Comparison of ENCODE assay signal across 8 mouse cellular contexts in genomic region chr5:91962639-91963440, GRCm38 (mm10). TPM values are rescaled to one million over a fixed set of nuclear protein-coding genes. Genes with fewer than 3 reads are reported as not detected.
DNase-seq lines count a peak whose midpoint lies in the region; ATAC-seq lines count a peak whose summit lies in the region.

Rchy1 (minus strand) TSS chr5:91963068.

- intact Hi-C loops in heart, postnatal 14 days (cut with DNase I) = loop anchor here (5.0 to 10.0 kb wide), 2 partner anchors 79 to 152 kb away; partner anchors contain the start of gene Cdkl2

- peak within 1 kb of the TSS; percentile 82 for H3K9ac ChIP-seq in forebrain, embryonic 14.5 days (ENCODE audit: low read length)
- peak within 1 kb of the TSS; percentile 80 for H3K9ac ChIP-seq in neural tube, embryonic 15.5 days (replicated peaks)

- H3K4me3 ChIP-seq in forebrain, embryonic 14.5 days (ENCODE audit: low read depth, low read length) = peak within 1 kb of the TSS; percentile 68
- peak within 1 kb of the TSS; percentile 67 for H3K4me3 ChIP-seq in neural tube, embryonic 15.5 days (replicated peaks)

- H3K27ac ChIP-seq in forebrain, embryonic 14.5 days (ENCODE audit: low read depth, low read length) = peak within 1 kb of the TSS; percentile 98
- peak within 1 kb of the TSS; percentile 100 for H3K27ac ChIP-seq in neural tube, embryonic 15.5 days (replicated peaks)

- under 1% methylated on average over 50 of the region's 65 CpGs for WGBS in forebrain, embryonic 14.5 days
- under 1% methylated on average over 65 of the region's 65 CpGs for WGBS in neural tube, embryonic 15.5 days

- no peaks in the 10 kb centered on the region for H3K9me3 ChIP-seq in forebrain, embryonic 14.5 days (replicated peaks; ENCODE audit: control insufficient read depth, low read length)
- H3K9me3 ChIP-seq in neural tube, embryonic 15.5 days (replicated peaks) = no peaks in the 10 kb centered on the region

- no peaks in the 10 kb centered on the region for H3K27me3 ChIP-seq in forebrain, embryonic 14.5 days (replicated peaks; ENCODE audit: control insufficient read depth, insufficient read depth, low read length)
- no peaks in the 10 kb centered on the region for H3K27me3 ChIP-seq in neural tube, embryonic 15.5 days (replicated peaks)

- H3K36me3 ChIP-seq in forebrain, embryonic 14.5 days (ENCODE audit: control insufficient read depth, insufficient read depth, low read length) = 0 out of 2 replicates have a peak, but pooled peaks cover under 1% of the 10 kb centered on the region
- peaks cover under 1% of the 10 kb centered on the region; the same call in 1 of the 2 replicates for H3K36me3 ChIP-seq in neural tube, embryonic 15.5 days

- peak within 1 kb of the TSS; percentile 55 for H3K4me2 ChIP-seq in forebrain, embryonic 14.5 days (ENCODE audit: low read length)
- peak within 1 kb of the TSS; percentile 73 for H3K4me2 ChIP-seq in neural tube, embryonic 15.5 days

- peak; percentile 98 for DNase-seq in ES-CJ7 (ENCODE audit: low read depth, low spot score)
- peak; percentile 90 for DNase-seq in cerebellum, adult 11 months
- peak; percentile 96 for DNase-seq in forebrain, embryonic 14.5 days (ENCODE audit: low spot score)
- DNase-seq in heart, postnatal 14 days = peak; percentile 95 to 96
- peak; percentile 92 for DNase-seq in layer of hippocampus, adult 11-12 months (ENCODE audit: low spot score)
- peak; percentile 96 to 98 for DNase-seq in lung, adult 18-20 months
- DNase-seq in testis, postnatal 14 days (ENCODE audit: low spot score) = peak; percentile 94

- peaks cover 18% of the 10 kb centered on the region for H3K4me1 ChIP-seq in forebrain, embryonic 14.5 days (ENCODE audit: control insufficient read depth, insufficient read depth, low read length)
- H3K4me1 ChIP-seq in neural tube, embryonic 15.5 days = peaks cover 31% of the 10 kb centered on the region

- ATAC-seq in forebrain, embryonic 14.5 days = peak; percentile 97
- ATAC-seq in neural tube, embryonic 15.5 days (ENCODE audit: low FRiP score) = peak; percentile 98

RNA-seq across cellular contexts. Expression of gene Rchy1, which starts in this region (rescaled TPM):
- 43.5 and 43.8 TPM in 2 replicates for polyA plus RNA-seq in forebrain, embryonic 14.5 days (2014; fragmentation: Nextera tagmentation; extraction: Ambion mirVana)
- total RNA-seq in heart, postnatal 14 days (2021) = 10 to 100 TPM; 32.3 to 35.0 TPM
- 91.8 and 92.1 TPM in 2 replicates for polyA plus RNA-seq in neural tube, embryonic 15.5 days (2015; fragmentation: Nextera tagmentation; extraction: Ambion mirVana)

Comparison
In these comparisons a context has a peak if more than half of its experiments do, and no peak if none do; other contexts are left out.
1. Peak in every context shown above with its lines: DNase-seq, ATAC-seq, H3K4me3 ChIP-seq and H3K27ac ChIP-seq.